Mouse (Mus musculus) midbrain, embryonic 14.5 days (tissue): Measurements from ENCODE around the gene Medag. TPM values are rescaled to one million over a fixed set of nuclear protein-coding genes. Genes with fewer than 3 reads are reported as not detected.

Experiments used
- ATAC-seq: fragments of 200-750 bp; cut with Nextera tagmentation; 2 replicates; pipeline ENCODE4 v1.8.0; 2017; ENCODE audit warnings: moderate number of reproducible peaks, moderate library complexity; ENCODE audit not compliant: low FRiP score, low TSS enrichment
- DNase-seq: peaks from one replicate; pipeline ENCODE4 v3.0.0-alpha.2; 2015
- H3K27ac ChIP-seq: fragments of 300-500 bp; sonication (generic); replicated peaks from 2 replicates; pipeline ENCODE4 v1.5.1; 2014; ENCODE audit warnings: mild to moderate bottlenecking, low read depth, low read length, moderate library complexity
- H3K27me3 ChIP-seq: fragments of 300-500 bp; sonication (generic); 2 replicates; pipeline ENCODE4 v1.6.1; 2014; ENCODE audit warnings: low read length, control low read depth, mixed read lengths; ENCODE audit not compliant: control insufficient read depth, insufficient read depth
- H3K36me3 ChIP-seq: fragments of 300-500 bp; sonication (generic); 2 replicates; pipeline ENCODE4 v1.6.1; 2014; ENCODE audit warnings: low read length, control low read depth; ENCODE audit not compliant: control insufficient read depth, insufficient read depth
- H3K4me1 ChIP-seq: fragments of 300-500 bp; sonication (generic); 2 replicates; pipeline ENCODE4 v1.6.1; 2014; ENCODE audit warnings: mild to moderate bottlenecking, antibody characterized with exemption, low read length, control low read depth; ENCODE audit not compliant: control insufficient read depth, insufficient read depth
- H3K4me2 ChIP-seq: fragments of 300-500 bp; sonication (generic); 2 replicates; pipeline ENCODE4 v1.6.1; 2014; ENCODE audit warnings: mild to moderate bottlenecking, low read length, moderate library complexity
- H3K4me3 ChIP-seq: fragments of 300-500 bp; sonication (generic); replicated peaks from 2 replicates; pipeline ENCODE4 v1.5.1; 2014; ENCODE audit warnings: low read depth, low read length
- H3K9ac ChIP-seq: fragments of 300-500 bp; sonication (generic); replicated peaks from 2 replicates; pipeline ENCODE4 v1.6.1; 2014; ENCODE audit warnings: mild to moderate bottlenecking, low read length, moderate library complexity
- H3K9me3 ChIP-seq: fragments of 300-500 bp; sonication (generic); 2 replicates; pipeline ENCODE4 v1.6.1; 2016; ENCODE audit warnings: low read length, control low read depth, mixed read lengths; ENCODE audit not compliant: control insufficient read depth
- WGBS: fragments of 180-500 bp; shearing (Covaris S2); extraction: QIAGEN DNeasy Blood & Tissue Kit; methylation state at CpG from one replicate; pipeline ENCODE4 v1.1.7; 2014; 5-methylcytosine and 5-hydroxymethylcytosine counted together
- polyA plus RNA-seq: library from polyadenylated mRNA; unstranded; fragments of >200 nt; fragmentation: Nextera tagmentation; extraction: Ambion mirVana; gene quantifications from 2 replicates; pipeline ENCODE4 v1.2.1, GENCODE M21; 2014

Gene Medag
- polyA plus RNA-seq, 1 experiment from 2014 or later = 5.9 TPM

DNA sequence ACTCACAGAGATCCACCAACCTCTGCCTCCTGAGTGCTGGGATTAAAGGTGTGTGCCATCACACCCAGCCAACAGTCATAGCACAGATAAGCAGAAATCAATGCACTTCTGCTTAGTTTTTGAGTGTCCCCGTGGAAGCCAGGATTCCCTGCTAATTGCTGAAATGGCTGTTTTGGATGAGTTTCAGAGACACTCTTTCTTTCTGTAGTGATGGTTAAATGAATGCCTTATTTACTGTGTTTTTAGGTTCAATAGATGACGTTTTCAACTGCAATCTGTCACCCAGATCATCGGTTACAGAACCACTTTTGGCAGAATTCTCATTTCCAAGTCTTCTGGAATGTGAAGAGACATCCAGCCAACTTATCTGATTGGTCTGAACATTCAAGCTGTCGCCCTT lies 18.0 kb downstream of the Medag start:
- H3K36me3 ChIP-seq = no peaks in the 10 kb centered on the region
- no peaks in the 10 kb centered on the region for H3K9me3 ChIP-seq
- H3K4me3 ChIP-seq = no peak overlapping the region
- DNase-seq (no peak), ATAC-seq (no peak)
- no peak overlapping the region for H3K9ac ChIP-seq
- peaks cover 16% of the 10 kb centered on the region; the same call in 1 of the 2 replicates for H3K4me1 ChIP-seq
- WGBS = 82% methylated on average over 4 of the region's 4 CpGs
- H3K27me3 ChIP-seq = no peaks in the 10 kb centered on the region
- no peak overlapping the region for H3K4me2 ChIP-seq
- 0 out of 2 replicates have a peak overlapping the region, but pooled peaks have one; percentile 77 for H3K27ac ChIP-seq

DNA sequence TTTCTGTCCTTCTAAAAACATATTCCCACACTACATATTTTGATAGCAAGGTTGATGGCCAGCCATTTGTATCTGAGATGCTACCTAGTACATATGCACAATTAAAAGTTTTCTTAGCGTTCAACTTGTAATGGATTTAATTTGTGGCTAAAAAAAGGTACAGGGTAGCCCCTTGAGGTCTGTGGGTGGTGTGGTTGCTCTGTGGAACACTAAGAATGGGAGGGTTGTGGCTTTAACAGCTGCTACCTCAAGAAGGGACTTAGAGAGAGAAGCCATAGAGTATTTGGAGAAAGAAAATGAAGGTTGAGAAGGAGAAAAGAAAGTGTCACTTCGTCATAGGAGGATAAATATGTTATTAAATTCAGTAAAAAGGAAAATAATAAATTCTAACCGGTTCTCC lies 19.4 kb downstream of the Medag start:
- Histone ChIP-seq H3K27me3 (no peaks in the 10 kb centered on the region), H3K4me2 (no peak overlapping the region), H3K9ac (no peak overlapping the region), H3K4me3 (no peak overlapping the region), H3K27ac (no peak overlapping the region), H3K4me1 (peaks cover 16% of the 10 kb centered on the region; the same call in 1 of the 2 replicates), H3K36me3 (no peaks in the 10 kb centered on the region), H3K9me3 (no peaks in the 10 kb centered on the region)
- DNase-seq (no peak), ATAC-seq (no peak)
- WGBS = 90% methylated on average over 3 of the region's 3 CpGs

DNA sequence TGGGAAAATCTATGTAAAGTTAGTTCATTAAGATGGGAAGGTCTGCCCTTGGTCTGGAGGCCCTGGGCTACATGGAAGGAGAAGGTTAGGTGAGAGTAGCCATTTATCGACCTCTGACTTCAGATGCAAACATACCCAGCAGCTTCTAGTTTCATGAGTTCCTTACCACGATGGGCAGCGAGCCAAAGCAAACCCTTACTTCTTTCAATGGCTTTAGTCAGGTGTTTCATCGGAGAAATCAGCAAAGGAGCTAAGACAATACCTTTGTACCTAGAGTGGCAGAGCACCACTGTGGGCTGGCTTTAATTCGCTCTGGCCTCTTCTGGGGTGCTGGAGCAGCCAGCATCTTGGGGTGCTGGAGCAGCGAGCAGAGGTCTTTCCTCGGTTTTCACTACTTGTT lies 22.1 kb downstream of the Medag start:
- no peak for DNase-seq
- no peak for ATAC-seq
- Histone ChIP-seq H3K4me2 (no peak overlapping the region), H3K36me3 (no peaks in the 10 kb centered on the region), H3K9me3 (no peaks in the 10 kb centered on the region), H3K4me3 (no peak overlapping the region), H3K27ac (no peak overlapping the region), H3K4me1 (peaks cover 6% of the 10 kb centered on the region; the same call in 1 of the 2 replicates), H3K27me3 (no peaks in the 10 kb centered on the region), H3K9ac (no peak overlapping the region)
- 78% methylated on average over 7 of the region's 7 CpGs for WGBS

DNA sequence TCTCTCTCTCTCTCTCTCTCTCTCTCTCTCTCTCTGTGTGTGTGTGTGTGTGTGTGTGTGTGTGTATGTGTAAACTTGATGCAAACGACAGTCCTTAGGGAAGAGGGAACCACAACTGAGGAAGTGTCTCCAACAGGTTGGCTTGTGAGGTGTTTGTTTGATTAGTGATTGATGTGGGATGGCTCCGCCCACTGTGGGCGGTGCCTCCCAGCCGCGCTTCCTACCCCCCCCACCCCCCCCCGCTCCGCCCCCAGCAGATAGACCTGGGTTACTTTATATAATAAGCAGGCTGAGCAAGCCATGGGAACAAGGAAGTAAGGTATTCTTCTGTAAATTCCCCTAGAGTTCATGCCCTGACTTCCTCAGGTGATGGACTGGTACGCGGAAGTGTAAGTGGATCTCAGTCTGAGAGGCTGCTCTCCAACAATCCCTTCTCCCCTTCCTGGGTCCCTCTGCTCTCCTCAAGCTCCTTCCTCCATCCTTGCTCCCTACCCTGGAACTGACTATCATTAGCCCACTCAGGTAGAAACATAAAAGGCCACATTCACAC lies 22.7 kb downstream of the Medag start:
- DNase-seq (no peak), ATAC-seq (no peak)
- no peaks in the 10 kb centered on the region for H3K36me3 ChIP-seq
- no peak overlapping the region for H3K9ac ChIP-seq
- H3K4me3 ChIP-seq = no peak overlapping the region
- no peak overlapping the region for H3K4me2 ChIP-seq
- no peaks in the 10 kb centered on the region for H3K9me3 ChIP-seq
- no peak overlapping the region for H3K27ac ChIP-seq
- WGBS = 30% methylated on average over 9 of the region's 9 CpGs
- no peaks in the 10 kb centered on the region for H3K27me3 ChIP-seq
- peaks cover 5% of the 10 kb centered on the region for H3K4me1 ChIP-seq

DNA sequence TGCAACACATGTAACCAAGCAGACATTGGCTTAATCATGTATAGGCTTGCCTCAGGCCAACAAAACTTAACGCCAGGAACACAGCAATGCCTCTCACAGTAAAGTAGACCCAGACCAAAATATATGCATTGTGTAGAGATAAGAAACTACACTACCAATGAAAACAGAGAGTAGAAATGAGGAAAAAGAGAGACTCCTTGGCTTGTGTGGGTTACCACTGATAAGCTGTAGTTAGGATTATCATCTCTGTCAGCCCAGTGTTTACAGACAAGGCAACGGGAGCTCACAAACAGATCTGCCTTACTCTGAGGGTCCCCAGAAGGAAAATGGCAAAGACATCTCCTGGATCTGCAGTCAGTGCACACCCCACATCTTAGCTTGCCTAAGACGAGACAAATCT lies 25.0 kb downstream of the Medag start:
- Histone ChIP-seq H3K9ac (no peak overlapping the region), H3K9me3 (no peaks in the 10 kb centered on the region), H3K4me2 (no peak overlapping the region), H3K36me3 (no peaks in the 10 kb centered on the region), H3K27ac (no peak overlapping the region), H3K27me3 (no peaks in the 10 kb centered on the region), H3K4me1 (peaks cover 21% of the 10 kb centered on the region), H3K4me3 (no peak overlapping the region)
- WGBS = 82% methylated on average over 3 of the region's 3 CpGs
- DNase-seq (no peak), ATAC-seq (no peak)

DNA sequence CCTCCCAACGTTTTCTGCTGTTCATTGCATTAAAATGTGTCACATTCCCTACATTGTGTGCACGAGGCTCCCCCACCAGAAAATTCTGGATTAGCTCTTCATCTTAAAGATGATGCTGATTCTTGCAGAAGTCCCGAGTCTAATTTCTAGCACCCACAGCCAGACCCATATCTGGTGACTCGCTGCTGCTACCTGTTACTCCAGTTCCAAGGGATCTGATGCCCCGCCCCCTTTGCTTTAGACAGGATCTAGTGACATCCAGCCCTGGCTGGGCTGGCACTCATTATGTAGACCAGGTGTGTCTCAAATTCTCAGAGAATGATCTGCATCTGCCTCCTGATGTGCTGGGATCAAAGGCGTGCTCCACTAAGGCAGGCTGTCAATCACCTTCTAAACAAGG lies 25.6 kb downstream of the Medag start:
- Histone ChIP-seq H3K36me3 (no peaks in the 10 kb centered on the region), H3K4me1 (peaks cover 27% of the 10 kb centered on the region), H3K27me3 (no peaks in the 10 kb centered on the region), H3K4me2 (no peak overlapping the region), H3K4me3 (no peak overlapping the region), H3K27ac (no peak overlapping the region), H3K9me3 (no peaks in the 10 kb centered on the region), H3K9ac (no peak overlapping the region)
- WGBS = 79% methylated on average over 6 of the region's 6 CpGs
- ATAC-seq (no peak), DNase-seq (no peak)

DNA sequence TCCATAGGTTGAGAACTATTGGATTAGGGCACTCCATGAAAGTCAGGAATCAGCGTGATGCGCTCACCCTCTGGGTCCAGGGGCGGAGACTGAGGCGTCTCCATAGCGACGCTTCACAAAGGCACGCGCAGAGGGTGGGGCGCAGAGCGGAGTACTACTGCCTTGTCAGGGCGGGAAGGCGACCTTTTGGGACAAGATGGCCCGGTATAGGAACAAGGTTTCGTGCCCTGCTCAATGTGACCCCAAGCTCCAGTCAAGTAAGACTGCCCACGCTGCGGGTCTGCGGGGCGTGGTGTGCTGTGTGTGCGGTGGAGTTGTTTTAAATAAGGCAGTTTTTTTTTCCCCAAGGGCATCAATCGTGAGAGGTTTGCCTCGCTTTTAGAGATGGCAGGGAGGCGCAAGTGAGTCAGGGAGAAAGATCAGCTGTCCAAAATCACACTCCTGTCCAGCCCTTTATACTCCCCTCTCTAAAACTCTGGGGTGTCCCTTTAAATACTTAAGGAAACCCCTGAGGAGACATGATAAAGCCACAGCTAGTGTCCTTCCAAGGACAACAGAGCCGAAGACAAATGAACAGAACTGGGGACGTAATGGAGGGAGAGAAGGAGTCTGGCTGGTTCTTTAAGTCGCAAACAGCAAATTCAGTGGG lies 28.1 kb downstream of the Medag start, which contains the start of gene Tex26:
Gene Tex26, plus strand, starts transcription at position 130 of the 649 bp plus-strand sequence.
- Histone ChIP-seq H3K4me2 (peak within 1 kb of the TSS; percentile 70), H3K27me3 (no peaks in the 10 kb centered on the region), H3K9me3 (no peaks in the 10 kb centered on the region), H3K4me3 (peak within 1 kb of the TSS; percentile 39), H3K9ac (peak within 1 kb of the TSS; percentile 52), H3K4me1 (peaks cover 32% of the 10 kb centered on the region), H3K27ac (peak within 1 kb of the TSS; percentile 96), H3K36me3 (no peaks in the 10 kb centered on the region)
- peak; percentile 94 for DNase-seq
- WGBS = 0% methylated on average over 25 of the region's 25 CpGs
- ATAC-seq = peak; percentile 86

DNA sequence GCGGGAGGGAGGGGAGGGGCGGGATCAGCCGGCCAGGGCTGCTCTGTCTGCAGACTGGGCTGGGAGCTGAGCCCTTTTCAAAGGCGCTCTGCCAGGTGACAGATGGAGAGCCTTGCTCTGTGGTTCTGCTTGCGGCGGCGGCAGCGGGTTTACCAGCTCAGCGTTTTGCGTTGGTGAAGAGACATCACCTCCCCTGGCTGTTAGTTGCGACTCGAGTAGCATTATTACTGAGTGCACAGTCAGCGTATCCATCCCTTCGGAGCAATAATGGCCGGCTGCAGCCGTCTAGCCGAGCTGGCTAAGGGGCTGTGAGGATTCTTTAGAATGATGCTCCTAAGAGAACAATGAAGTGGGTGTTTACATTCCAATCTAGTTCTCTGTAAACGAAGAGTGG lies 28.6 kb downstream of the Medag start:
- no peaks in the 10 kb centered on the region for H3K27me3 ChIP-seq
- peak overlapping the region; percentile 96 for H3K27ac ChIP-seq
- peak overlapping the region; percentile 39 for H3K4me3 ChIP-seq
- ATAC-seq (peak; percentile 84), DNase-seq (peak; percentile 87)
- WGBS = 0% methylated on average over 18 of the region's 18 CpGs
- no peaks in the 10 kb centered on the region for H3K36me3 ChIP-seq
- H3K4me1 ChIP-seq = peaks cover 32% of the 10 kb centered on the region
- no peaks in the 10 kb centered on the region for H3K9me3 ChIP-seq
- peak overlapping the region; percentile 52 for H3K9ac ChIP-seq
- H3K4me2 ChIP-seq = peak overlapping the region; percentile 70
